Mouse (Mus musculus) midbrain, postnatal 0 days (tissue): Measurements from ENCODE around the gene Igsf9. TPM values are rescaled to one million over a fixed set of nuclear protein-coding genes. Genes with fewer than 3 reads are reported as not detected.

ENCODE experiments used
- ATAC-seq: fragments of 200-750 bp; cut with Nextera tagmentation; 2 replicates; pipeline ENCODE4 v1.8.0; 2017; ENCODE audit warnings: moderate number of reproducible peaks, mild to moderate bottlenecking, moderate TSS enrichment, moderate library complexity; ENCODE audit not compliant: low FRiP score
- DNase-seq: peaks from one replicate; pipeline ENCODE4 v3.0.0-alpha.2; 2015; ENCODE audit warnings: low spot score
- H3K27ac ChIP-seq: fragments of 300-500 bp; sonication (generic); 2 replicates; pipeline ENCODE4 v1.5.1; 2014; ENCODE audit warnings: low read depth, mild to moderate bottlenecking, low read length, mixed read lengths
- H3K27me3 ChIP-seq: fragments of 300-500 bp; sonication (generic); 2 replicates; pipeline ENCODE4 v1.6.1; 2014; ENCODE audit warnings: low read length, control low read depth, mixed read lengths; ENCODE audit not compliant: insufficient read depth
- H3K36me3 ChIP-seq: fragments of 300-500 bp; sonication (generic); 2 replicates; pipeline ENCODE4 v1.6.1; 2014; ENCODE audit warnings: low read length, control low read depth, mixed read lengths; ENCODE audit not compliant: insufficient read depth
- H3K4me1 ChIP-seq: fragments of 300-500 bp; sonication (generic); 2 replicates; pipeline ENCODE4 v1.6.1; 2014; ENCODE audit warnings: mild to moderate bottlenecking, control low read depth, antibody characterized with exemption, low read length, mixed read lengths; ENCODE audit not compliant: insufficient read depth
- H3K4me2 ChIP-seq: fragments of 300-500 bp; sonication (generic); 2 replicates; pipeline ENCODE4 v1.6.1; 2014; ENCODE audit warnings: low read depth, mild to moderate bottlenecking, low read length, mixed read lengths; ENCODE audit not compliant: poor library complexity, severe bottlenecking
- H3K4me3 ChIP-seq: fragments of 300-500 bp; sonication (generic); 2 replicates; pipeline ENCODE4 v1.5.1; 2014; ENCODE audit warnings: low read depth, mild to moderate bottlenecking, low read length, moderate library complexity
- H3K9ac ChIP-seq: fragments of 300-500 bp; sonication (generic); replicated peaks from 2 replicates; pipeline ENCODE4 v1.6.1; 2014; ENCODE audit warnings: mild to moderate bottlenecking, low read length, moderate library complexity, mixed read lengths; ENCODE audit not compliant: poor library complexity, severe bottlenecking
- H3K9me3 ChIP-seq: fragments of 300-500 bp; sonication (generic); 2 replicates; pipeline ENCODE4 v1.6.1; 2016; ENCODE audit warnings: low read length, control low read depth
- CTCF ChIP-seq: IDR thresholded peaks from 2 replicates; pipeline ENCODE4 v1.5.1; 2016; ENCODE audit warnings: antibody characterized with exemption, mild to moderate bottlenecking
- whole genome bisulfite sequencing: fragments of 180-500 bp; shearing (Covaris S2); extraction: QIAGEN DNeasy Blood & Tissue Kit; methylation state at CpG from one replicate; pipeline ENCODE4 v1.1.7; 2014; 5-methylcytosine and 5-hydroxymethylcytosine counted together
- polyA plus RNA-seq: library from polyadenylated mRNA; unstranded; fragments of >200 nt; fragmentation: Nextera tagmentation; extraction: Ambion mirVana; gene quantifications from 2 replicates; pipeline ENCODE4 v1.2.1, GENCODE M21; 2015
- total RNA-seq: library from RNA; depleted of rRNA; stranded (reverse); fragments of >200 nt; gene quantifications from 2 replicates; pipeline ENCODE4 v1.2.3, GENCODE M21; 2014

The Igsf9 gene
- total and polyA plus RNA-seq, 2 experiments from 2014 or later = 29.0 to 40.6 TPM

DNA sequence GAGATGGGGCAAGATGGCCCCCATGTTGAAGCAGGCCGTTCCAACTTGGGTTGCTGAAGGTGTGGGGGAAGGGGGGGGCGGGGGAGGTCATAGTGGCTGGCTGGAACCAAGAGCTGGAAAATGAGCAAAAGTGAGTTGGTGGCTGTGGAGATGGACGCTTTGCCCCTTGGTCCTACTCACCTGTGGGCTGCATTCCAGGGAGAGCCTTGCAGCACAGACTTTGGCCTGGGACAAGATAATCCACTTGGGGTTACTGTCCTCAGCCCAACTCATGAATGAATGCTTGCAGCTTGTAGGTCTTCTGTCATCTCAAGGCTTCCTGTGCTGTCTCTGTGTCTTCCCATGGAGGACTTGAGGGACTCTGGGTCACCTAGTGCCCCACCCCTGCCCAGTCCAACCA, 26.1 kb downstream of the Igsf9 start:
- no peaks in the 10 kb centered on the region for H3K4me1 ChIP-seq
- no peak for TF ChIP-seq CTCF
- no peaks in the 10 kb centered on the region for H3K36me3 ChIP-seq
- H3K4me2 ChIP-seq = no peak overlapping the region
- DNase-seq (no peak), ATAC-seq (no peak)
- H3K27me3 ChIP-seq = no peaks in the 10 kb centered on the region
- no peak overlapping the region for H3K9ac ChIP-seq
- H3K4me3 ChIP-seq = no peak overlapping the region
- WGBS = 97% methylated on average over 3 of the region's 3 CpGs
- no peak overlapping the region for H3K27ac ChIP-seq
- no peaks in the 10 kb centered on the region for H3K9me3 ChIP-seq

DNA sequence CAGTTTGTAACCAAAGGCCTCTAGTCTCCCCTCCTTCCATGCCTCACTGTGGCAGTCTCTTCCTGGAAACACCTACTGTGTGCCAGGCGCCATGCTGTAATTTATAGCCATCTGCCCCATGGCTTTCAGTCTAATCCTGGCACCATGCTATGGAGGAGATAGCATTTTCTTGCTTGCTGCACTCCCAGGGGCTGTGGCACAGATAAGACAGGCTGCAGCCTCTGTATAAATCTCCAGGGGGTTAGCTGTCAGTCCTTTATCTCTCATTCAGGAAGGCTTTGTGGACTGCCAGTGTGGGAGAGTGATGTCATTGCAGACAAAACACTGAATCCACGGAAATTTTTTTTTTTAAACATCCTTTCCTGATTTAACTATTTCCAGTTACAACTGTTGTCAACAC, 26.6 kb downstream of the Igsf9 start:
- H3K9me3 ChIP-seq = no peaks in the 10 kb centered on the region
- H3K4me2 ChIP-seq = no peak overlapping the region
- 39% methylated on average over 2 of the region's 2 CpGs for WGBS
- H3K27ac ChIP-seq = no peak overlapping the region
- H3K4me1 ChIP-seq = no peaks in the 10 kb centered on the region
- DNase-seq (no peak), ATAC-seq (no peak)
- H3K9ac ChIP-seq = no peak overlapping the region
- H3K27me3 ChIP-seq = no peaks in the 10 kb centered on the region
- no peak overlapping the region for H3K4me3 ChIP-seq
- no peaks in the 10 kb centered on the region for H3K36me3 ChIP-seq
- TF ChIP-seq CTCF = no peak

DNA sequence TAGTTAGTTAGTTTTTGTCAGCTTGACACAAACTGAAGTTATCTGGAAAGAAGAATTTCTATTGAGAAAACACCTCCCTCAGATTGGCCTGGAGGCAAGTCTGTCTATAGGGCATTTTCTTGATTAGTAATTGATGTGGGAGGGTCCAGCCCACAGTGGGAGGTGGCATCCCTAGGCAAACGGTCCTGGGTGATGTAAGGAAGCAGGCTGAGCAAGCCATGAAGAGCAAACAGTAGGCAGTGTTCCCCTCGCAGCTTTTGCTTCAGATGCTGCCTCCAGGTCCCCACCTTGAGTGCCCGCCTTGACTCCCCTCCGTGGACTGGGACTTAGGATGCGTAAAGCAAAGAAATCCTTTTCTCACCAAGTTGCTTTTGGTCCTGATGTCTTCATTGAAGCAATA, 27.6 kb downstream of the Igsf9 start:
- Histone ChIP-seq H3K4me2 (no peak overlapping the region), H3K36me3 (no peaks in the 10 kb centered on the region), H3K9me3 (no peaks in the 10 kb centered on the region), H3K4me3 (no peak overlapping the region), H3K27me3 (no peaks in the 10 kb centered on the region), H3K9ac (no peak overlapping the region), H3K27ac (no peak overlapping the region), H3K4me1 (no peaks in the 10 kb centered on the region)
- 82% methylated on average over 5 of the region's 5 CpGs for WGBS
- TF ChIP-seq CTCF = no peak
- DNase-seq (no peak), ATAC-seq (no peak)

DNA sequence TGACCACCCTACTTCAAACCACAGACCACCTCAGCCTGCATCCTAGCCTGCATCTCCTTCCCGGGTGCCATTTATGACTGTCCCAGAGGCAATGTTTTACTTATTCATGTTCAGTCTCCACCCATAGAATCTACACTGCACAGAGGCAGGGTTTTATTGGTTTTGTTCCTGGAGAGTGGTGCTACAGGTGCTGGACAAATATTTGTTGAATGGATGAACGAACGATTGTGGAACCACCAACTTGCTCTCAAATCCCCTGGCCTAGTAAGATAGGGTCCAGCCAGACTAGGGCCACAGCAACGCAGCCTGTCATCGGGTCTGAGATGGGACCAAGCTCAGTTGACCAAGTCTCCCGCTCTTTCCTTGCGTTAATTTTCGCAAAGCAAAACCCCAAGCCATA, 28.4 kb downstream of the Igsf9 start:
- Histone ChIP-seq H3K4me1 (no peaks in the 10 kb centered on the region), H3K4me3 (no peak overlapping the region), H3K4me2 (no peak overlapping the region), H3K27me3 (no peaks in the 10 kb centered on the region), H3K9me3 (no peaks in the 10 kb centered on the region), H3K9ac (no peak overlapping the region), H3K27ac (no peak overlapping the region), H3K36me3 (no peaks in the 10 kb centered on the region)
- TF ChIP-seq CTCF = no peak
- 60% methylated on average over 8 of the region's 8 CpGs for WGBS
- DNase-seq = no peak
- no peak for ATAC-seq

DNA sequence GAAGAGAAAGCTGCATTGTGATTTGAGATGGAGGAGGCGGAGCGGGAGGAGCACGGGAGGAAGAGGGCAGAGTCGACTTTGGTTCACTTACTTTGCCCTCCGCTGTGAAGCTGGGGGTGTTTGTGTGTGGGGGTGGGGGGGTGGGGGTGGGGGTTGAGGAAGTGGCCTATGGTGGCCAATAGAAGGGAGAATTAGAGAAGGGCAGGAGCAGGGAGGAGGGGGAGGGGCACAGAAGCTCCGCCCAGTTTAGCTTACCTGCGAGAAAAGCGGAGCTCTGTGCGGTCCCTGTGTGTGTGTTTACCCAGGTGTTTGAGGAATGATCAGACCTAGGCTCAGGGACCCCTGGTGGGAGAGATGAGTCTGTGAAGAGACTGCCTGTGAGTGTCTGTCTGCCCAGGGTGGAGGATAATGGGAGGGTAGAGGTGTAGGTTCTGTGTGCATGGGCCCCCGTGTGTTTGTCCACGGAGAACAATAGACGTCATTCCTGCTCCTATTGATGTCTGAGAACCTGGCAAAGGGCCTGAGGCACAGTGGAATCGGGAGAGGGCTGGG, 28.9 kb downstream of the Igsf9 start:
- H3K4me2 ChIP-seq = no peak overlapping the region
- H3K36me3 ChIP-seq = no peaks in the 10 kb centered on the region
- H3K9me3 ChIP-seq = no peaks in the 10 kb centered on the region
- DNase-seq (no peak), ATAC-seq (no peak)
- no peak overlapping the region for H3K27ac ChIP-seq
- no peak overlapping the region for H3K4me3 ChIP-seq
- WGBS = 30% methylated on average over 13 of the region's 13 CpGs
- H3K9ac ChIP-seq = no peak overlapping the region
- H3K4me1 ChIP-seq = no peaks in the 10 kb centered on the region
- H3K27me3 ChIP-seq = no peaks in the 10 kb centered on the region
- TF ChIP-seq CTCF = no peak

DNA sequence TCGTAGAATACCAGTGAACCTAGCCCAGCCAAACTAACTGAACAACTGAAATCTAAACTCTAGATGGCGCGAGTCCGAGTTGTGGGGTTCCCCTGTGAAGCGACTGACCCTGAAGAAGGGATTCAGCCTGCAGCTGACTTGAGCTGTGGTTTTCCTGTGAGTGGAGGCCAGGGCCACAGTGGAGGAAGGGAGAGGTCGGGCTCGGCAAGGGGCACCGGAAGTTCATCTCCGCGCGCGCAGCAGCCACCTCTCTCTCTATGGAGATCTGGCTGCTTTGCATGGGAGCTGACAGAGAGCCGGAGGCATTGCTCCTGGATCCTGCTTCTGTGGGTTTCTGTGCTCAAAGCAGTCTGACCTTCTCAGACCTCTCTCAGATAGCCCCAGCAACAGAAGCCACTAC, 31.4 kb downstream of the Igsf9 start:
- H3K9me3 ChIP-seq = no peaks in the 10 kb centered on the region; the same call in 1 of the 2 replicates
- no peak overlapping the region for H3K9ac ChIP-seq
- H3K27ac ChIP-seq = no peak overlapping the region
- DNase-seq (no peak), ATAC-seq (no peak)
- 34% methylated on average over 13 of the region's 13 CpGs for WGBS
- H3K4me1 ChIP-seq = no peaks in the 10 kb centered on the region
- H3K36me3 ChIP-seq = no peaks in the 10 kb centered on the region
- peak overlapping the region; percentile 3; the same call in 1 of the 2 replicates for H3K4me2 ChIP-seq
- TF ChIP-seq CTCF = peak; percentile 48
- no peak overlapping the region for H3K4me3 ChIP-seq
- no peaks in the 10 kb centered on the region for H3K27me3 ChIP-seq
